ENCODE assay signal across 14 mouse cellular contexts in the genomic region with DNA sequence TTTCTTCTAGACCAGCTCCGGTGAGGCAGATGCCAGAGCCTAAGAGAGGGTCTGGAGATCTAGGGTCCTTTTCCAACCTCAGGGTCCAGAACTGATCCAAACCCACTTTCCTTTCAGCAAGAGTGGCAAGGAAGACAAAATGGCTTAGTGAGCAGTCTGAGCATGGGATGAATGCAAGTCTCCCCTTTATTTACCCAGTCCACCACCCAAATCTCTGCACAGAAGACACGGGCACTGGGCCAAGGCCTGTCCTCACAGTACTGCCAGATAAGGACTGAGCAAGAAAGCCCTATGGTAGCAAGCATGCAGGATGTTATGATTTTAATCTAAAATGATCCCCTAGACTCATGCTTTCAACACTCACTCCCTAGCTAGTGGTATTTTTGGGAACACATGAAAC. TPM values are rescaled to one million over a fixed set of nuclear protein-coding genes. Genes with fewer than 3 reads are reported as not detected.
DNase-seq lines count a peak whose midpoint lies in the region; ATAC-seq and TF ChIP-seq lines count a peak whose summit lies in the region.
"Had no signal": no experiment of that assay in that cellular context is flagged by ENCODE, and none has a peak within 500 bp of the region (broad histone marks: within the 10 kb centered on the region; RNA-seq: fewer than 3 reads in every experiment).

No protein-coding gene starts in this region.

- no peak for TF ChIP-seq EP300 in stomach, postnatal 0 days (optimal IDR thresholded peaks at IDR 0.05)

- no peaks in the 10 kb centered on the region for H3K9me3 ChIP-seq in hindbrain, embryonic 13.5 days
- no peaks in the 10 kb centered on the region for H3K9me3 ChIP-seq in hindbrain, embryonic 14.5 days (ENCODE audit: control insufficient read depth, low read length)
- no peaks in the 10 kb centered on the region for H3K9me3 ChIP-seq in stomach, postnatal 0 days (ENCODE audit: control insufficient read depth, low read length)
- H3K9me3 ChIP-seq: embryonic facial prominence, embryonic 13.5 days; forebrain, embryonic 13.5 days; limb, embryonic 13.5 days had no signal

- H3K27me3 ChIP-seq in hindbrain, embryonic 13.5 days = peaks cover 28% of the 10 kb centered on the region
- peaks cover 5% of the 10 kb centered on the region for H3K27me3 ChIP-seq in hindbrain, embryonic 14.5 days (ENCODE audit: control insufficient read depth, insufficient read depth, low read length)
- no peaks in the 10 kb centered on the region for H3K27me3 ChIP-seq in stomach, postnatal 0 days (ENCODE audit: control insufficient read depth, insufficient read depth, low read length)

- no peak for TF ChIP-seq CTCF in stomach, postnatal 0 days (IDR thresholded peaks at IDR 0.05; ENCODE audit: low read depth)

- 89% methylated on average over 2 of the region's 2 CpGs for WGBS in hindbrain, embryonic 13.5 days
- 87% methylated on average over 2 of the region's 2 CpGs for WGBS in hindbrain, embryonic 14.5 days
- WGBS in stomach, postnatal 0 days = 56% methylated on average over 2 of the region's 2 CpGs

- no peak overlapping the region for H3K4me3 ChIP-seq in hindbrain, embryonic 13.5 days
- H3K4me3 ChIP-seq in hindbrain, embryonic 14.5 days (replicated peaks; ENCODE audit: low read length) = no peak overlapping the region
- H3K4me3 ChIP-seq in stomach, postnatal 0 days (ENCODE audit: low read depth, low read length) = no peak overlapping the region
- H3K4me3 ChIP-seq: embryonic facial prominence, embryonic 13.5 days; forebrain, embryonic 13.5 days; limb, embryonic 13.5 days had no signal

- H3K9ac ChIP-seq in hindbrain, embryonic 13.5 days = no peak overlapping the region
- no peak overlapping the region for H3K9ac ChIP-seq in hindbrain, embryonic 14.5 days
- H3K9ac ChIP-seq in stomach, postnatal 0 days (ENCODE audit: low read length) = no peak overlapping the region
- H3K9ac ChIP-seq: forebrain, embryonic 13.5 days; limb, embryonic 13.5 days had no signal

- peak overlapping the region; percentile 12; the same call in 1 of the 2 replicates for H3K27ac ChIP-seq in hindbrain, embryonic 13.5 days
- H3K27ac ChIP-seq in hindbrain, embryonic 14.5 days = no peak overlapping the region
- H3K27ac ChIP-seq in stomach, postnatal 0 days (replicated peaks) = peak overlapping the region; percentile 35; the same call in 1 of the 2 replicates
- H3K27ac ChIP-seq: embryonic facial prominence, embryonic 13.5 days; limb, embryonic 13.5 days had no signal

- H3K36me3 ChIP-seq in hindbrain, embryonic 13.5 days = no peaks in the 10 kb centered on the region
- H3K36me3 ChIP-seq in hindbrain, embryonic 14.5 days (replicated peaks; ENCODE audit: control insufficient read depth, insufficient read depth) = no peaks in the 10 kb centered on the region
- H3K36me3 ChIP-seq in stomach, postnatal 0 days (ENCODE audit: control insufficient read depth, insufficient read depth, low read length) = no peaks in the 10 kb centered on the region
- H3K36me3 ChIP-seq: embryonic facial prominence, embryonic 13.5 days; limb, embryonic 13.5 days had no signal

- H3K4me1 ChIP-seq in hindbrain, embryonic 13.5 days (replicated peaks) = peaks cover 29% of the 10 kb centered on the region
- H3K4me1 ChIP-seq in hindbrain, embryonic 14.5 days (replicated peaks; ENCODE audit: control insufficient read depth, insufficient read depth, low read length) = peaks cover 15% of the 10 kb centered on the region
- peaks cover 13% of the 10 kb centered on the region for H3K4me1 ChIP-seq in stomach, postnatal 0 days (replicated peaks; ENCODE audit: control insufficient read depth, insufficient read depth)

- peak; percentile 40 for DNase-seq in cerebellum, adult 9-10 months
- no peak for DNase-seq in cerebellum, adult 11 months
- DNase-seq in hindbrain, embryonic 14.5 days (ENCODE audit: low spot score) = no peak
- peak; percentile 72 for DNase-seq in ovary, postnatal 36 days (ENCODE audit: low spot score)
- DNase-seq in ovary, postnatal 14 days (ENCODE audit: low spot score) = no peak
- DNase-seq in stomach, postnatal 0 days (ENCODE audit: low spot score) = peak; percentile 16
- no peak for DNase-seq in gastrocnemius, postnatal 36 days
- DNase-seq: gastrocnemius, postnatal 10 days; layer of hippocampus, postnatal 36 days had no signal

- no peak overlapping the region for H3K4me2 ChIP-seq in hindbrain, embryonic 13.5 days
- no peak overlapping the region for H3K4me2 ChIP-seq in hindbrain, embryonic 14.5 days (replicated peaks)
- no peak overlapping the region for H3K4me2 ChIP-seq in stomach, postnatal 0 days (replicated peaks; ENCODE audit: low read depth)
- H3K4me2 ChIP-seq: embryonic facial prominence, embryonic 13.5 days; forebrain, embryonic 13.5 days; limb, embryonic 13.5 days had no signal

- intact Hi-C loops in gastrocnemius, postnatal 36 days (cut with DNase I) = no loop called here

- no peak for ATAC-seq in hindbrain, embryonic 13.5 days (ENCODE audit: low FRiP score)
- ATAC-seq in hindbrain, embryonic 14.5 days (ENCODE audit: low FRiP score) = no peak
- no peak for ATAC-seq in stomach, postnatal 0 days (ENCODE audit: low FRiP score, low TSS enrichment)
- ATAC-seq: forebrain, embryonic 13.5 days had no signal

RNA-seq across cellular contexts. Expression of a gene that starts 3.3 kb away (rescaled TPM):
- polyA plus RNA-seq in hindbrain, embryonic 13.5 days (2015; fragmentation: Nextera tagmentation; extraction: Ambion mirVana) = 23.2 and 24.4 TPM in 2 replicates
- polyA plus RNA-seq in hindbrain, embryonic 14.5 days (2014; fragmentation: Nextera tagmentation; extraction: Ambion mirVana) = 24.7 and 27.6 TPM in 2 replicates
- 30.0 and 32.3 TPM in 2 replicates for polyA plus RNA-seq in stomach, postnatal 0 days (2015; fragmentation: Nextera tagmentation; extraction: Ambion mirVana)
- total RNA-seq in gastrocnemius, postnatal 36 days (2021) = 1 to 10 TPM; 4.6 to 4.7 TPM

RNA-seq across cellular contexts. Expression of a gene that starts 7.9 kb away (rescaled TPM):
- 0.49 and 0.62 TPM in 2 replicates for polyA plus RNA-seq in hindbrain, embryonic 13.5 days (2015; fragmentation: Nextera tagmentation; extraction: Ambion mirVana)
- 0.84 and 0.93 TPM in 2 replicates for polyA plus RNA-seq in hindbrain, embryonic 14.5 days (2014; fragmentation: Nextera tagmentation; extraction: Ambion mirVana)
- polyA plus RNA-seq in stomach, postnatal 0 days (2015; fragmentation: Nextera tagmentation; extraction: Ambion mirVana) = 0.13 and 0.27 TPM in 2 replicates
- under 1 TPM; 0.67 to 0.87 TPM for total RNA-seq in gastrocnemius, postnatal 36 days (2021)

RNA-seq across cellular contexts. Expression of a gene that starts 12.4 kb away (rescaled TPM):
- not detected in 2 replicates for polyA plus RNA-seq in hindbrain, embryonic 13.5 days (2015; fragmentation: Nextera tagmentation; extraction: Ambion mirVana)
- not detected in 2 replicates for polyA plus RNA-seq in hindbrain, embryonic 14.5 days (2014; fragmentation: Nextera tagmentation; extraction: Ambion mirVana)
- 0.10 and 0.13 TPM in 2 replicates for polyA plus RNA-seq in stomach, postnatal 0 days (2015; fragmentation: Nextera tagmentation; extraction: Ambion mirVana)
- total RNA-seq in gastrocnemius, postnatal 36 days (2021) = not detected
- total RNA-seq: gastrocnemius, postnatal 10 days; layer of hippocampus, postnatal 36 days; neutrophil, adult 5-6 weeks had no signal
- polyA plus RNA-seq: forebrain, embryonic 13.5 days; limb, embryonic 13.5 days had no signal

RNA-seq across cellular contexts. Expression of a gene that starts 16.9 kb away (rescaled TPM):
- polyA plus RNA-seq in hindbrain, embryonic 13.5 days (2015; fragmentation: Nextera tagmentation; extraction: Ambion mirVana) = 78.1 and 82.3 TPM in 2 replicates
- polyA plus RNA-seq in hindbrain, embryonic 14.5 days (2014; fragmentation: Nextera tagmentation; extraction: Ambion mirVana) = 73.0 and 82.2 TPM in 2 replicates
- polyA plus RNA-seq in stomach, postnatal 0 days (2015; fragmentation: Nextera tagmentation; extraction: Ambion mirVana) = 48.8 and 55.1 TPM in 2 replicates
- 10 to 100 TPM; 23.7 to 26.6 TPM for total RNA-seq in gastrocnemius, postnatal 36 days (2021)

RNA-seq across cellular contexts. Expression of a gene that starts 24.9 kb away (rescaled TPM):
- 253 and 261 TPM in 2 replicates for polyA plus RNA-seq in hindbrain, embryonic 13.5 days (2015; fragmentation: Nextera tagmentation; extraction: Ambion mirVana)
- 265 and 267 TPM in 2 replicates for polyA plus RNA-seq in hindbrain, embryonic 14.5 days (2014; fragmentation: Nextera tagmentation; extraction: Ambion mirVana)
- polyA plus RNA-seq in stomach, postnatal 0 days (2015; fragmentation: Nextera tagmentation; extraction: Ambion mirVana) = 230 and 240 TPM in 2 replicates
- total RNA-seq in gastrocnemius, postnatal 36 days (2021) = 10 to 100 TPM; 38.3 to 49.1 TPM

Comparison
In these comparisons a context has a peak if more than half of its experiments do, and no peak if none do; other contexts are left out.
1. DNase-seq: peak in cerebellum, adult 9-10 months (single experiment), ovary, postnatal 36 days (single experiment) and stomach, postnatal 0 days (single experiment); none in cerebellum, adult 11 months (single experiment), hindbrain, embryonic 14.5 days (single experiment), ovary, postnatal 14 days (single experiment) and gastrocnemius, postnatal 36 days (0 of 2).